In genomic region chr2:13407272-13407671, GRCm38 (mm10) we compare ENCODE assay signal across 9 mouse cellular contexts.
A peak's percentile ranks its signal among the peaks of the same experiment; 100 is the strongest.
DNase-seq lines count a peak whose midpoint lies in the region; ATAC-seq and TF ChIP-seq lines count a peak whose summit lies in the region.
"Had no signal": no experiment of that assay in that cellular context is flagged by ENCODE, and none has a peak within 500 bp of the region (broad histone marks: within the 10 kb centered on the region; RNA-seq: fewer than 3 reads in every experiment).

No protein-coding gene starts in this region.

- no peak overlapping the region for H3K4me2 ChIP-seq in forebrain, embryonic 15.5 days (replicated peaks)
- H3K4me2 ChIP-seq: lung, embryonic 15.5 days had no signal

- ATAC-seq in Patski = peak; percentile 72
- 0 out of 2 replicates have a peak, but pooled peaks have one; percentile 46 for ATAC-seq in forebrain, embryonic 15.5 days (replicated peaks)
- peak; percentile 73 for ATAC-seq in megakaryocyte, adult 5-6 weeks (ENCODE audit: poor library complexity, severe bottlenecking)
- ATAC-seq in megakaryocyte-erythroid progenitor cell, adult 5-6 weeks (replicated peaks; ENCODE audit: low FRiP score, low TSS enrichment, poor library complexity, severe bottlenecking) = no peak

- no peaks in the 10 kb centered on the region for H3K27me3 ChIP-seq in Patski
- no peaks in the 10 kb centered on the region for H3K27me3 ChIP-seq in forebrain, embryonic 15.5 days
- H3K27me3 ChIP-seq: lung, embryonic 15.5 days had no signal

- H3K27ac ChIP-seq in forebrain, embryonic 15.5 days (replicated peaks) = no peak overlapping the region
- H3K27ac ChIP-seq: lung, embryonic 15.5 days had no signal

- intact Hi-C loops in heart, postnatal 14 days (cut with DNase I) = no loop called here

- no peaks in the 10 kb centered on the region for H3K36me3 ChIP-seq in forebrain, embryonic 15.5 days
- H3K36me3 ChIP-seq: lung, embryonic 15.5 days had no signal

- peak; percentile 63 for DNase-seq in heart, adult 8-10 months (ENCODE audit: low spot score)
- no peak for DNase-seq in heart, postnatal 14 days
- DNase-seq in Patski (ENCODE audit: low read depth, low spot score) = peak; percentile 93
- DNase-seq in thymus, postnatal 4 days = no peak
- DNase-seq in urinary bladder, postnatal 4 days (ENCODE audit: low spot score in 2 of 2) = no peak

- WGBS in forebrain, embryonic 15.5 days = 38% methylated on average over 5 of the region's 5 CpGs

- in situ Hi-C loops in Patski (cut with MboI; ENCODE audit: low pct_unique_long_range_greater_than_20kb) = loop anchor here (5.0 kb wide), 1 partner anchor 165 kb away; the partner anchor contains the start of gene Vim

- POLR2A ChIA-PET in Patski (lab: Charles Lee) = interaction anchor here (1.7 kb wide), 1 partner anchor 118 kb away, joined by 3 read pairs; no protein-coding TSS in a partner anchor

- CTCF ChIA-PET in Patski (lab: Charles Lee) = interaction anchor here (1.0 to 2.9 kb wide), 3 partner anchors 12 to 116 kb away, joined by 3 to 13 read pairs (median 3); no protein-coding TSS in a partner anchor

- TF ChIP-seq CTCF in Patski (IDR thresholded peaks at IDR 0.05) = no peak

- no peaks in the 10 kb centered on the region for H3K4me1 ChIP-seq in forebrain, embryonic 15.5 days
- H3K4me1 ChIP-seq: lung, embryonic 15.5 days had no signal

- no peaks in the 10 kb centered on the region for H3K9me3 ChIP-seq in forebrain, embryonic 15.5 days
- H3K9me3 ChIP-seq: lung, embryonic 15.5 days had no signal

- no peak overlapping the region for H3K9ac ChIP-seq in forebrain, embryonic 15.5 days (replicated peaks)
- H3K9ac ChIP-seq: lung, embryonic 15.5 days had no signal

- no peak overlapping the region for H3K4me3 ChIP-seq in forebrain, embryonic 15.5 days
- H3K4me3 ChIP-seq: lung, embryonic 15.5 days had no signal

Comparison
In these comparisons a context has a peak if more than half of its experiments do, and no peak if none do; other contexts are left out.
1. DNase-seq: peak in heart, adult 8-10 months (single experiment) and Patski (single experiment); none in heart, postnatal 14 days (0 of 2), thymus, postnatal 4 days (single experiment) and urinary bladder, postnatal 4 days (0 of 2).